Mouse (Mus musculus): ENCODE results near the gene Akap2. TPM values are rescaled to one million over a fixed set of nuclear protein-coding genes. Genes with fewer than 3 reads are reported as not detected.
A peak's percentile ranks its signal among the peaks of the same experiment; 100 is the strongest.

Gene Akap2
- total and polyA plus RNA-seq, 2 experiments from 2014 or later, result 11.5 to 37.7 TPM

- no peak for TF ChIP-seq CTCF (IDR thresholded peaks at IDR 0.05; ENCODE audit: low read depth)
- WGBS, result 37% methylated on average over 8 of the region's 8 CpGs
- Histone ChIP-seq H3K36me3 (ENCODE audit: insufficient read depth, low read length) (no peaks in the 10 kb centered on the region), H3K27ac (peak overlapping the region; percentile 78), H3K4me3 (ENCODE audit: low read length) (no peak overlapping the region), H3K9ac (replicated peaks; ENCODE audit: low read length) (no peak overlapping the region), H3K4me1 (ENCODE audit: insufficient read depth, low read length) (no peaks in the 10 kb centered on the region), H3K27me3 (ENCODE audit: insufficient read depth, low read length) (no peaks in the 10 kb centered on the region), H3K4me2 (ENCODE audit: low read depth, low read length) (peak overlapping the region; percentile 44), H3K9me3 (ENCODE audit: low read length) (no peaks in the 10 kb centered on the region)
- ATAC-seq (peak; percentile 42), DNase-seq (ENCODE audit: low spot score) (peak; percentile 28)
Observed at GRCm38 (mm10) chr4:57846991-57847422, 129.6 kb downstream of the Akap2 start.

- H3K4me3 ChIP-seq (ENCODE audit: low read length), result no peak overlapping the region
- H3K36me3 ChIP-seq (ENCODE audit: insufficient read depth, low read length), result no peaks in the 10 kb centered on the region
- H3K9ac ChIP-seq (replicated peaks; ENCODE audit: low read length), result no peak overlapping the region
- no peaks in the 10 kb centered on the region for H3K4me1 ChIP-seq (ENCODE audit: insufficient read depth, low read length)
- WGBS, result 86% methylated on average over 3 of the region's 3 CpGs
- no peaks in the 10 kb centered on the region for H3K9me3 ChIP-seq (ENCODE audit: low read length)
- DNase-seq (ENCODE audit: low spot score) (no peak), ATAC-seq (no peak)
- no peak for TF ChIP-seq CTCF (IDR thresholded peaks at IDR 0.05; ENCODE audit: low read depth)
- H3K4me2 ChIP-seq (ENCODE audit: low read depth, low read length), result peak overlapping the region; percentile 44
- H3K27ac ChIP-seq, result peak overlapping the region; percentile 78; the same call in 1 of the 2 replicates
- no peaks in the 10 kb centered on the region for H3K27me3 ChIP-seq (ENCODE audit: insufficient read depth, low read length)
Observed at GRCm38 (mm10) chr4:57847676-57848075, 130.2 kb downstream of the Akap2 start.

- no peak overlapping the region for H3K4me2 ChIP-seq (ENCODE audit: low read depth, low read length)
- DNase-seq (ENCODE audit: low spot score) (no peak), ATAC-seq (no peak)
- H3K4me3 ChIP-seq (ENCODE audit: low read length), result no peak overlapping the region
- no peaks in the 10 kb centered on the region for H3K4me1 ChIP-seq (ENCODE audit: insufficient read depth, low read length)
- no peak for TF ChIP-seq CTCF (IDR thresholded peaks at IDR 0.05; ENCODE audit: low read depth)
- no peak overlapping the region for H3K27ac ChIP-seq
- no peak overlapping the region for H3K9ac ChIP-seq (replicated peaks; ENCODE audit: low read length)
- WGBS, result 85% methylated on average over 6 of the region's 6 CpGs
- no peaks in the 10 kb centered on the region for H3K9me3 ChIP-seq (ENCODE audit: low read length)
- H3K36me3 ChIP-seq (ENCODE audit: insufficient read depth, low read length), result no peaks in the 10 kb centered on the region
- no peaks in the 10 kb centered on the region for H3K27me3 ChIP-seq (ENCODE audit: insufficient read depth, low read length)
Observed at GRCm38 (mm10) chr4:57849465-57849864, 132.0 kb downstream of the Akap2 start.

GRCm38 (mm10) chr4:57851731-57852130 is 134.3 kb downstream of the Akap2 start:
- DNase-seq (ENCODE audit: low spot score) (no peak), ATAC-seq (no peak)
- no peaks in the 10 kb centered on the region for H3K9me3 ChIP-seq (ENCODE audit: low read length)
- 85% methylated on average over 1 of the region's 1 CpGs for WGBS
- TF ChIP-seq CTCF (IDR thresholded peaks at IDR 0.05; ENCODE audit: low read depth), result no peak
- H3K4me3 ChIP-seq (ENCODE audit: low read length), result no peak overlapping the region
- no peak overlapping the region for H3K27ac ChIP-seq
- no peak overlapping the region for H3K4me2 ChIP-seq (ENCODE audit: low read depth, low read length)
- no peaks in the 10 kb centered on the region for H3K4me1 ChIP-seq (ENCODE audit: insufficient read depth, low read length)
- no peak overlapping the region for H3K9ac ChIP-seq (replicated peaks; ENCODE audit: low read length)
- peaks cover 20% of the 10 kb centered on the region; the same call in 1 of the 2 replicates for H3K36me3 ChIP-seq (ENCODE audit: insufficient read depth, low read length)
- H3K27me3 ChIP-seq (ENCODE audit: insufficient read depth, low read length), result no peaks in the 10 kb centered on the region

GRCm38 (mm10) chr4:57852461-57853040 is 135.1 kb downstream of the Akap2 start:
- ATAC-seq, result no peak
- Histone ChIP-seq H3K4me2 (ENCODE audit: low read depth, low read length) (no peak overlapping the region), H3K36me3 (ENCODE audit: insufficient read depth, low read length) (peaks cover 23% of the 10 kb centered on the region; the same call in 1 of the 2 replicates), H3K4me1 (ENCODE audit: insufficient read depth, low read length) (no peaks in the 10 kb centered on the region), H3K4me3 (ENCODE audit: low read length) (no peak overlapping the region), H3K9ac (replicated peaks; ENCODE audit: low read length) (no peak overlapping the region), H3K9me3 (ENCODE audit: low read length) (no peaks in the 10 kb centered on the region), H3K27me3 (ENCODE audit: insufficient read depth, low read length) (no peaks in the 10 kb centered on the region), H3K27ac (no peak overlapping the region)
- no peak for TF ChIP-seq CTCF (IDR thresholded peaks at IDR 0.05; ENCODE audit: low read depth)
- WGBS, result 37% methylated on average over 9 of the region's 9 CpGs
- no peak for DNase-seq (ENCODE audit: low spot score)

- H3K27ac ChIP-seq, result no peak overlapping the region
- peaks cover 23% of the 10 kb centered on the region; the same call in 1 of the 2 replicates for H3K36me3 ChIP-seq (ENCODE audit: insufficient read depth, low read length)
- H3K4me1 ChIP-seq (ENCODE audit: insufficient read depth, low read length), result no peaks in the 10 kb centered on the region
- WGBS, result 89% methylated on average over 6 of the region's 6 CpGs
- no peak for TF ChIP-seq CTCF (IDR thresholded peaks at IDR 0.05; ENCODE audit: low read depth)
- DNase-seq (ENCODE audit: low spot score), result no peak
- no peaks in the 10 kb centered on the region for H3K9me3 ChIP-seq (ENCODE audit: low read length)
- H3K4me3 ChIP-seq (ENCODE audit: low read length), result no peak overlapping the region
- H3K9ac ChIP-seq (replicated peaks; ENCODE audit: low read length), result no peak overlapping the region
- no peak for ATAC-seq
- no peaks in the 10 kb centered on the region for H3K27me3 ChIP-seq (ENCODE audit: insufficient read depth, low read length)
- no peak overlapping the region for H3K4me2 ChIP-seq (ENCODE audit: low read depth, low read length)
Observed at GRCm38 (mm10) chr4:57854181-57854580, 136.7 kb downstream of the Akap2 start.

- DNase-seq (ENCODE audit: low spot score) (no peak), ATAC-seq (no peak)
- H3K36me3 ChIP-seq (ENCODE audit: insufficient read depth, low read length), result peaks cover 23% of the 10 kb centered on the region; the same call in 1 of the 2 replicates
- no peak overlapping the region for H3K4me3 ChIP-seq (ENCODE audit: low read length)
- no peaks in the 10 kb centered on the region for H3K4me1 ChIP-seq (ENCODE audit: insufficient read depth, low read length)
- H3K27ac ChIP-seq, result no peak overlapping the region
- TF ChIP-seq CTCF (IDR thresholded peaks at IDR 0.05; ENCODE audit: low read depth), result no peak
- no peak overlapping the region for H3K9ac ChIP-seq (replicated peaks; ENCODE audit: low read length)
- 87% methylated on average over 18 of the region's 18 CpGs for WGBS
- H3K9me3 ChIP-seq (ENCODE audit: low read length), result no peaks in the 10 kb centered on the region
- no peak overlapping the region for H3K4me2 ChIP-seq (ENCODE audit: low read depth, low read length)
- no peaks in the 10 kb centered on the region for H3K27me3 ChIP-seq (ENCODE audit: insufficient read depth, low read length)
Observed at GRCm38 (mm10) chr4:57855281-57855941, 138.0 kb downstream of the Akap2 start.

Data from hindbrain, postnatal 0 days (tissue).